Mouse (Mus musculus) brain, embryonic 14.5 days (tissue): ENCODE data around the gene Dusp5.

Experiments
- CTCF ChIP-seq: fragments of 200-500 bp; IDR thresholded peaks from 2 replicates; pipeline ENCODE4 v1.5.1; 2012; ENCODE audit warnings: inconsistent platforms, mild to moderate bottlenecking, moderate library complexity, borderline replicate concordance; ENCODE audit not compliant: insufficient read depth, insufficient read length; ENCODE audit errors: extremely low read depth
- POLR2A ChIP-seq: fragments of 200-500 bp; IDR thresholded peaks from 2 replicates; pipeline ENCODE4 v1.6.1; 2012; ENCODE audit warnings: mild to moderate bottlenecking, inconsistent platforms, borderline replicate concordance; ENCODE audit not compliant: poor library complexity, insufficient read depth, insufficient read length, severe bottlenecking; ENCODE audit errors: extremely low read depth

GRCm38 (mm10) chr19:53533236-53533635, 4.3 kb downstream of the Dusp5 start:
- TF ChIP-seq CTCF (no peak), POLR2A (no peak)
